Mouse (Mus musculus) CH12.LX (cell line): ENCODE data around the gene Pdcd10.

ENCODE experiments used
- CTCF ChIP-seq, 2 experiments: IDR thresholded peaks in 1 of 2; conservative IDR thresholded peaks in 1 of 2; 2 replicates each; pipeline ENCODE4 v1.5.1; 2011 to 2012; ENCODE audit warnings: low read depth in 2 of 2, low read length in 2 of 2, improper control_type of control experiment in 1 of 2, inconsistent platforms in 1 of 2, mild to moderate bottlenecking in 1 of 2, moderate library complexity in 1 of 2
- EP300 ChIP-seq: IDR thresholded peaks from 2 replicates; pipeline ENCODE4 v1.6.1; 2011; ENCODE audit warnings: low read length, improper control_type of control experiment
- POLR2A ChIP-seq: IDR thresholded peaks from 2 replicates; pipeline ENCODE4 v1.6.1; 2011; ENCODE audit warnings: low read depth, mild to moderate bottlenecking, improper control_type of control experiment, low read length
- ZC3H11A ChIP-seq: IDR thresholded peaks from 2 replicates; pipeline ENCODE4 v1.6.1; 2012; ENCODE audit warnings: low read depth, mild to moderate bottlenecking, inconsistent platforms, low read length, improper control_type of control experiment

DNA sequence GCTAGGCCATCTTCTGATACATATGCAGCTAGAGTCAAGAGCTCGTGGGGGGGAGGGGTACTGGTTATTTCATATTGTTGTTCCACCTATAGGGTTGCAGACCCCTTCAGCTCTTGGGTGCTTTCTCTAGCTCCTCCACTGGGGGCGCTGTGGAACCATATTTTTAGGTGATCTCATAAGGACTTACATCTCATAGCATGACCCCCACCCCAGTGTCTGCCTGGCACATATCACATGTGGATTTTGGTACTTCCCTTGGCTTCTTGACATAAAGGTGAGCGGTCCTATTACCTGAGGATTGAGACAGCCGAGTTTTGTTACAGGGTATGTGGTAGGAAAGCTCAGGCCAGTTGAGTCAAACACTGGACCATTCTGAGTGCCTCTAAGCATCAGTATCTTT, 22.7 kb upstream of the Pdcd10 start:
- TF ChIP-seq EP300 (no peak), POLR2A (no peak), CTCF (conservative IDR thresholded peaks at IDR 0.05 in 1 of 2, IDR thresholded peaks at IDR 0.05 in 1 of 2; ENCODE audit: low read depth in 2 of 2, low read length in 2 of 2) (peak; percentile 33 to 46; a peak in 3 of 4 replicates), ZC3H11A (no peak)
